Mouse (Mus musculus): ENCODE data around the gene Tbc1d2b. TPM values are rescaled to one million over a fixed set of nuclear protein-coding genes. Genes with fewer than 3 reads are reported as not detected.

Tbc1d2b gene
- polyA plus RNA-seq, 1 experiment from 2014 or later = 4.3 TPM

DNA sequence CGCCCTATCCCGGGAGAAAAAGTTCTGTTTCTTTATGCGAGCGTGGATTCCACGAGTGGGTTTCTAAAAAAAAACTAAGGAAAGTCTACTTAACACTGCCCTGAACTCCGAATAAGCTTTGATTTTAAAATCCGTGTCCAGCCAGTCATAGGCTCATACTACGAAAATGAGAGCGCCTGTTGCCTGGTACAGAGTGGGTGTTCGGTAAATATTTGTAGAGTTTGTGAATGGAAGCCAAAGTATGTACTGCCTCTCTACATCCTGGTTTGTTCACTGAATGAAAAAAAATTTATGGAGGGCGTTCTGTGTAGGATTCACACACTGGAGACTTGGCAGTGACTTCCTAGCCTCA is 316 bp upstream of the Tbc1d2b start:
- no peak for DNase-seq (ENCODE audit: low spot score)
- ATAC-seq = peak; percentile 45
- Histone ChIP-seq H3K4me2 (ENCODE audit: low read length) (peak overlapping the region; percentile 63), H3K4me3 (ENCODE audit: low read depth, low read length) (peak overlapping the region; percentile 76), H3K27ac (ENCODE audit: low read depth, low read length) (no peak overlapping the region), H3K27me3 (replicated peaks; ENCODE audit: control insufficient read depth, insufficient read depth, low read length) (no peaks in the 10 kb centered on the region), H3K4me1 (ENCODE audit: control insufficient read depth, insufficient read depth, low read length) (peaks cover 10% of the 10 kb centered on the region; the same call in 1 of the 2 replicates), H3K9me3 (replicated peaks; ENCODE audit: control insufficient read depth, low read length) (no peaks in the 10 kb centered on the region), H3K9ac (ENCODE audit: low read length) (peak overlapping the region; percentile 87; the same call in 1 of the 2 replicates), H3K36me3 (ENCODE audit: control insufficient read depth, insufficient read depth, low read length) (no peaks in the 10 kb centered on the region)
- 17% methylated on average over 11 of the region's 11 CpGs for WGBS

DNA sequence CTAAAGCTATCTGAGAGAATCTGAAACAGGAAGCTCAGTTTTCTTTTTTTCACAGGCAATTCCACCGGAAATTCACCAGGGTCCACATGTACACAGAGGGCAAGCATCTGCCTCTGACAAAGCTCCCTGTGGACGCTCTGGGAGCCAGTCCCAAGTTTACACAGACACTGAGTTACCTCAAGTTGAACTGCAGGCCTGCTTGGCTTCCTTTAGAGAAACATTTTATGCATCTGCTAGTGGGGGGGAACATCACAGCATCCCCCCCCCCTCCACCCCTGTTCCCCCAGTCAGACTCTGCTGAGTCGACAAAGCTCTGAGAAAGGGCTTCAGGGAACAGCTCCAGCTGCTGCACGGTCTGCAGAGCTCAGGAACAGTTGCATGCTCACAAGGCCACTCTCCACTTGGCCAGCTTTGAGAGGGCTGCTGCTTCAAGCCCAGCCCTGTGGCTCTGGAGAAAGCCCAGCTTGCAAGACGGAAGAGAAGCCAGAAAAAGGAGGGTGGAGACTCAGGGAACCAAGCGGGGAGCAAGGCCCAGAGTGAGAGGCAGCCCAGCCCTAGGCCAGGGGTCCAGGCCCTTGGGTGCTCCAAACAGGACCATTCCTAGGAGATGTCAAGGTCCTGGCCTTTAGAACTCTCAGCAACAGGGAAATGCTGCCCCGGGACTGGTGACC is 1.5 kb downstream of the Tbc1d2b start:
- Histone ChIP-seq H3K27me3 (replicated peaks; ENCODE audit: control insufficient read depth, insufficient read depth, low read length) (no peaks in the 10 kb centered on the region), H3K27ac (ENCODE audit: low read depth, low read length) (0 out of 2 replicates have a peak overlapping the region, but pooled peaks have one; percentile 18), H3K4me1 (ENCODE audit: control insufficient read depth, insufficient read depth, low read length) (peaks cover 10% of the 10 kb centered on the region; the same call in 1 of the 2 replicates), H3K9me3 (replicated peaks; ENCODE audit: control insufficient read depth, low read length) (no peaks in the 10 kb centered on the region), H3K4me2 (ENCODE audit: low read length) (peak overlapping the region; percentile 63), H3K4me3 (ENCODE audit: low read depth, low read length) (peak overlapping the region; percentile 76), H3K9ac (ENCODE audit: low read length) (peak overlapping the region; percentile 87), H3K36me3 (ENCODE audit: control insufficient read depth, insufficient read depth, low read length) (no peaks in the 10 kb centered on the region)
- DNase-seq (ENCODE audit: low spot score) = peak; percentile 27
- 0 out of 2 replicates have a peak, but pooled peaks have one; percentile 0 for ATAC-seq
- WGBS = 46% methylated on average over 7 of the region's 7 CpGs

DNA sequence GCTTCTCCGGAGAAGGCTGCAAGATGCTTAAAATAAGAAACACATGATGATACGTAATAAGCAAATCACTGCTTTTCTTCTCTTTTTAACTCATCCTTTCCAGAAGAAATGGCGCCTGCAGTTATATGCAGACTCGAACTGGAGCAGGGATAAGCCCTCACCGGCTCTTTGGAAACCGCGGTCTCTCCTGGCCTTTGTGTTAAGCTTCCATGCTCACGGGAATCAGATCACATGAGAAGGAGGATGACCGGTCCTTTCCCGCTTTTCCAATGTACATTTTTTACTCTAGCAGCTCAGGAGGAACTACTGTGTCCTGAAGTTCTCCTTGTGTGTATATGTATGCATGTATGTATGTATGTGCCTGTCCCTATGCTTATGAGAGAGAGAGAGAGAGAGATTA is 3.7 kb downstream of the Tbc1d2b start:
- ATAC-seq (no peak), DNase-seq (ENCODE audit: low spot score) (no peak)
- Histone ChIP-seq H3K36me3 (ENCODE audit: control insufficient read depth, insufficient read depth, low read length) (no peaks in the 10 kb centered on the region), H3K4me1 (ENCODE audit: control insufficient read depth, insufficient read depth, low read length) (peaks cover 10% of the 10 kb centered on the region; the same call in 1 of the 2 replicates), H3K27ac (ENCODE audit: low read depth, low read length) (no peak overlapping the region), H3K9me3 (replicated peaks; ENCODE audit: control insufficient read depth, low read length) (no peaks in the 10 kb centered on the region), H3K9ac (ENCODE audit: low read length) (no peak overlapping the region), H3K27me3 (replicated peaks; ENCODE audit: control insufficient read depth, insufficient read depth, low read length) (no peaks in the 10 kb centered on the region), H3K4me3 (ENCODE audit: low read depth, low read length) (no peak overlapping the region), H3K4me2 (ENCODE audit: low read length) (no peak overlapping the region)
- WGBS = 92% methylated on average over 10 of the region's 10 CpGs

DNA sequence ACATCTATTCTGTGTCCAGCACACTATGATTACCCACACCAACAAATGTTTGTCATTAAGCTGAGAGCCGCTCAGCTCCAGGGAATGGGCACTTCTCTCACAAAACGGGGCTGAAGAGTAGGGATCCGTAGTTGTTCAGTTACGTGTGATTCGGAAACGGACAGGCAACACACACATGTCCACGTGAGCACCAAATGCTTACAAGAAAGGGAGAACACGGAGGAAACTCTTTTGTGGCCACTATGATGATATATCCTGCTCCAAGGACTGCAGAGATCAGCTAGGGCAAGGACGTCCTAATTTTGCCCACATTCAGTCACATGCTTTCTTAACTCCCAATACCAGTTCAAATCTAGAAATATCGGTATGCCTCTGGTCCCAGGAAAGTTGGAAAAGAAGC is 4.5 kb downstream of the Tbc1d2b start:
- DNase-seq (ENCODE audit: low spot score) (no peak), ATAC-seq (no peak)
- Histone ChIP-seq H3K4me2 (ENCODE audit: low read length) (no peak overlapping the region), H3K9ac (ENCODE audit: low read length) (no peak overlapping the region), H3K36me3 (ENCODE audit: control insufficient read depth, insufficient read depth, low read length) (no peaks in the 10 kb centered on the region), H3K4me1 (ENCODE audit: control insufficient read depth, insufficient read depth, low read length) (peaks cover 10% of the 10 kb centered on the region; the same call in 1 of the 2 replicates), H3K9me3 (replicated peaks; ENCODE audit: control insufficient read depth, low read length) (no peaks in the 10 kb centered on the region), H3K4me3 (ENCODE audit: low read depth, low read length) (no peak overlapping the region), H3K27me3 (replicated peaks; ENCODE audit: control insufficient read depth, insufficient read depth, low read length) (no peaks in the 10 kb centered on the region), H3K27ac (ENCODE audit: low read depth, low read length) (no peak overlapping the region)
- WGBS = 95% methylated on average over 10 of the region's 10 CpGs

DNA sequence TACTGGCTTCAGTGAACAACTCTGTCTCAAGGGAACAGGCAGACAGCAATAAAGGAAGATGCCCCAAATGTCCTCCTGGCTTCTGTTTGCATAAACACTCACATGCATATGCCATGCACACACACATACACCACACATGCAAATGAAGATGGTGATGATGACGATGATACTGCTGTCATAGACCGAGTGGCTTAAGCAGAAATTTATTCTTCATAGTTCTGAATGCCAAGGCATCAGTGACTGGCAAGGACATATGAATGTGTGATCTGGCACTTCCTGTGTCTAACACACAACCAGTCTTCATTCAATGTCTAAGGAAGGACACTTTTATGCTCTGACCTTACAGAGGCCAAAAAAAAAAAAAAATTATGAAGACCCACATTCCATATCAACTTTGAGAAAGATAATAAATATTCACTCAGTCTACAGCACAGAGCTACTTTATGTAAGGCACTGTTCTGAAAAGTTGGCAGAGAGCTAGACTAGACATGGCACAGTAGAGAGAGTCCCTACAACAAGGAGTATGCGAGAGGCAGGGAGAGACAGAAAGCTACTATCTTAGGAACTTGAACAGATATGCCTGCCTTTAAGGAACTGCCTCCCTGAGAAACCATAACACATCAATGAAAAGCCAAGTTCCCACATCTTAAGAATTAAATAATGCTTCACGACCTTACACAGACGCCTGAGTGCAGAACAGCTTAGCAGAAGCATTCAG is 5.1 kb downstream of the Tbc1d2b start:
- no peak overlapping the region for H3K9ac ChIP-seq (ENCODE audit: low read length)
- H3K36me3 ChIP-seq (ENCODE audit: control insufficient read depth, insufficient read depth, low read length) = no peaks in the 10 kb centered on the region
- no peaks in the 10 kb centered on the region for H3K27me3 ChIP-seq (replicated peaks; ENCODE audit: control insufficient read depth, insufficient read depth, low read length)
- no peaks in the 10 kb centered on the region for H3K9me3 ChIP-seq (replicated peaks; ENCODE audit: control insufficient read depth, low read length)
- H3K4me3 ChIP-seq (ENCODE audit: low read depth, low read length) = no peak overlapping the region
- no peak for DNase-seq (ENCODE audit: low spot score)
- H3K27ac ChIP-seq (ENCODE audit: low read depth, low read length) = no peak overlapping the region
- WGBS = 87% methylated on average over 5 of the region's 5 CpGs
- H3K4me1 ChIP-seq (ENCODE audit: control insufficient read depth, insufficient read depth, low read length) = peaks cover 10% of the 10 kb centered on the region; the same call in 1 of the 2 replicates
- no peak for ATAC-seq
- H3K4me2 ChIP-seq (ENCODE audit: low read length) = no peak overlapping the region

DNA sequence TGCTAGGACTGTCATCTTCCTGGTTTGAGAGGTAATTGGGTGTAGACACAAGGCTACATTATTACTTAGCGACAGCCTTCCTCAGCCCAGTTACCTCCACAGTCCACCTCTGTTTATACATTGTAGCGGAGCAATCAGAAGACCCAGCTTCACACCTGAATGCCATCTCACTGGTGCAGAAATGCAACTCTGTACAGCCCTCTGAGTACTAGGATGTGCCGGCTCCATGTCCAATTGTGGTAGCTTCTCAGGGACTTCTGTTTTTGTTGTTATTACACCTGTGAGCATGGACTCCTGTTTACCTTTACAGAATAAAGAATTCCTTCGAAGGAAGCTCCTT is 7.3 kb downstream of the Tbc1d2b start:
- no peak overlapping the region for H3K27ac ChIP-seq (ENCODE audit: low read depth, low read length)
- no peaks in the 10 kb centered on the region for H3K4me1 ChIP-seq (ENCODE audit: control insufficient read depth, insufficient read depth, low read length)
- H3K9ac ChIP-seq (ENCODE audit: low read length) = no peak overlapping the region
- H3K4me2 ChIP-seq (ENCODE audit: low read length) = no peak overlapping the region
- H3K4me3 ChIP-seq (ENCODE audit: low read depth, low read length) = no peak overlapping the region
- WGBS = 92% methylated on average over 4 of the region's 4 CpGs
- DNase-seq (ENCODE audit: low spot score) (no peak), ATAC-seq (no peak)
- H3K27me3 ChIP-seq (replicated peaks; ENCODE audit: control insufficient read depth, insufficient read depth, low read length) = no peaks in the 10 kb centered on the region
- no peaks in the 10 kb centered on the region for H3K9me3 ChIP-seq (replicated peaks; ENCODE audit: control insufficient read depth, low read length)
- no peaks in the 10 kb centered on the region for H3K36me3 ChIP-seq (ENCODE audit: control insufficient read depth, insufficient read depth, low read length)

DNA sequence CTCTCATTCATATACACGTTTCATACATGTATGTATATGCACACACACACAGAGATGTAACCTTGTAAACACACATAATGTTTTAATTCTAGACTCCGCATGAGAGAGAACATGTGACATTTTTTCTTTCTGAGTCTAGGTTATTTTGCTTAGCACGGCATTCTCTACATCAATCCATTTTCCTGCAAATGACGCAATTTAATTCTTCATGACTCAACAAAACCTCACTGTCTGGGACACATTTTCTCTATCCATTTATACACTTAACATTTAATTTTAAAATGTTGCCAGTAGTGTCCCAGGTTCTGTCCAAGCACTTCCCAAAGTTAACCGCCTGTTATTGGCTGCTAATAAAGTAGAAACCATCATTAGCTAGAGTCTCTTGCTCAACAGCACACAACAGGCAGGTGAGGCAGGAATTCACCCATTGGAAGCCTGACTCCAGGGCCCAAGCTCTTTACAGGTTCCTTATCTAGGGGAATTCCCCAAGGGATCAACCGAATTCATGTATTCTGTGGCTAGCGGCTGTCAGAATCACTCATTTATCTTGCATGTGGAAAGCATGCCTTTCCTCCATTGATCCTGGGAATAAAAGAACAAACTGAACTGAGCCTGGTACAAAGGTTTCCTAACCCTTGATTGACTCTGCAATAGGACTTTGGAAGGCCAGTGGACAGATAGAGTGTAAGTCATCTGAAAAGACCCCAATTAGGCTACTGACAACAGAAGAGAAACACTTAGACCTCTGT is 7.8 kb downstream of the Tbc1d2b start:
- no peak for ATAC-seq
- Histone ChIP-seq H3K27ac (ENCODE audit: low read depth, low read length) (no peak overlapping the region), H3K9me3 (replicated peaks; ENCODE audit: control insufficient read depth, low read length) (no peaks in the 10 kb centered on the region), H3K27me3 (replicated peaks; ENCODE audit: control insufficient read depth, insufficient read depth, low read length) (no peaks in the 10 kb centered on the region), H3K4me3 (ENCODE audit: low read depth, low read length) (no peak overlapping the region), H3K4me1 (ENCODE audit: control insufficient read depth, insufficient read depth, low read length) (no peaks in the 10 kb centered on the region), H3K4me2 (ENCODE audit: low read length) (no peak overlapping the region), H3K9ac (ENCODE audit: low read length) (no peak overlapping the region), H3K36me3 (ENCODE audit: control insufficient read depth, insufficient read depth, low read length) (no peaks in the 10 kb centered on the region)
- whole genome bisulfite sequencing = 82% methylated on average over 7 of the region's 7 CpGs
- no peak for DNase-seq (ENCODE audit: low spot score)

DNA sequence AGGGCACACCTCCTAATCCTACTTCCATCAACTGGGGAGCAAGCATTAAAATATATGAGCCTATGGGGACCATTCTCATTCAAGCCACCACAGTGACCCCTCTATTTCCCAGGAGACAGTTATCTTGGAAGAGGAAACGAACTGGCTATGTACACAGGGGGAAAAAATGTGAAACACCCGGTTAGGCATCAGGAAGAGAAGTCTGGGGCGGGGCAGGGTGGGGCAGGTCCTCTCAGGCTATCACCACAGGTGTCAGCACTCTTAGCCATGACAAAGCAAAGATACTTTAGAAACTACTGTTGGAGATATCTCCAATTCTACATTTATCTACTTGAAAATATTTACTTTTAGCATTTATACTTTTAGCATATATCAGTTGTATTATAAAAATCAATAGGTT is 8.5 kb downstream of the Tbc1d2b start:
- Histone ChIP-seq H3K27me3 (replicated peaks; ENCODE audit: control insufficient read depth, insufficient read depth, low read length) (no peaks in the 10 kb centered on the region), H3K9ac (ENCODE audit: low read length) (no peak overlapping the region), H3K4me1 (ENCODE audit: control insufficient read depth, insufficient read depth, low read length) (no peaks in the 10 kb centered on the region), H3K27ac (ENCODE audit: low read depth, low read length) (no peak overlapping the region), H3K36me3 (ENCODE audit: control insufficient read depth, insufficient read depth, low read length) (no peaks in the 10 kb centered on the region), H3K9me3 (replicated peaks; ENCODE audit: control insufficient read depth, low read length) (no peaks in the 10 kb centered on the region), H3K4me3 (ENCODE audit: low read depth, low read length) (no peak overlapping the region), H3K4me2 (ENCODE audit: low read length) (no peak overlapping the region)
- WGBS = 78% methylated on average over 3 of the region's 3 CpGs
- DNase-seq (ENCODE audit: low spot score) = no peak
- no peak for ATAC-seq
